Comparison of ENCODE assay signal across 8 mouse cellular contexts in genomic region chr7:141477578-141478269, GRCm38 (mm10). TPM values are rescaled to one million over a fixed set of nuclear protein-coding genes. Genes with fewer than 3 reads are reported as not detected.
DNase-seq lines count a peak whose midpoint lies in the region; ATAC-seq and TF ChIP-seq lines count a peak whose summit lies in the region.

No protein-coding gene starts in this region.

- no peak for ATAC-seq in kidney, embryonic 16.5 days (ENCODE audit: low FRiP score, low TSS enrichment)
- peak; percentile 21 for ATAC-seq in Patski
- 0 out of 2 replicates have a peak, but pooled peaks have one; percentile 3 for ATAC-seq in heart, embryonic 16.5 days (replicated peaks; ENCODE audit: extremely low read depth, insufficient read depth, low FRiP score)
- no peak for ATAC-seq in lung, embryonic 16.5 days (ENCODE audit: low read depth)
- no peak for ATAC-seq in erythroblast, adult 5-6 weeks (replicated peaks; ENCODE audit: low FRiP score, poor library complexity, severe bottlenecking)

- H3K4me2 ChIP-seq in kidney, embryonic 16.5 days (replicated peaks; ENCODE audit: low read depth, low read length): peak overlapping the region; percentile 91
- H3K4me2 ChIP-seq in heart, embryonic 16.5 days (ENCODE audit: low read depth, low read length): peak overlapping the region; percentile 89
- H3K4me2 ChIP-seq in lung, embryonic 16.5 days (ENCODE audit: low read depth, low read length): peak overlapping the region; percentile 94

- H3K9me3 ChIP-seq in kidney, embryonic 16.5 days (ENCODE audit: low read length): no peaks in the 10 kb centered on the region
- H3K9me3 ChIP-seq in heart, embryonic 16.5 days (replicated peaks; ENCODE audit: control insufficient read depth, low read length): no peaks in the 10 kb centered on the region
- no peaks in the 10 kb centered on the region for H3K9me3 ChIP-seq in lung, embryonic 16.5 days (ENCODE audit: control insufficient read depth, low read length)

- CTCF ChIA-PET in Patski (lab: Charles Lee): interaction anchor here (0.6 to 3.1 kb wide), 8 partner anchors 10 to 193 kb away, joined by 3 to 16 read pairs (median 3); partner anchors contain the start of gene Cd151

- TF ChIP-seq CTCF in Patski (IDR thresholded peaks at IDR 0.05): no peak

- 39% methylated on average over 4 of the region's 4 CpGs for WGBS in kidney, embryonic 16.5 days
- WGBS in heart, embryonic 16.5 days: 48% methylated on average over 4 of the region's 4 CpGs
- WGBS in lung, embryonic 16.5 days: 22% methylated on average over 4 of the region's 4 CpGs

- no peaks in the 10 kb centered on the region for H3K27me3 ChIP-seq in kidney, embryonic 16.5 days (ENCODE audit: insufficient read depth, low read length)
- no peaks in the 10 kb centered on the region for H3K27me3 ChIP-seq in Patski
- H3K27me3 ChIP-seq in heart, embryonic 16.5 days (ENCODE audit: control insufficient read depth, insufficient read depth, low read length): no peaks in the 10 kb centered on the region
- peaks cover 3% of the 10 kb centered on the region for H3K27me3 ChIP-seq in lung, embryonic 16.5 days (ENCODE audit: control insufficient read depth, insufficient read depth, low read depth, low read length)

- DNase-seq in kidney, postnatal 14 days: no peak
- no peak for DNase-seq in Patski (ENCODE audit: low read depth, low spot score)
- DNase-seq in c-Kit-positive CD71-positive TER-119-positive erythroid progenitor cells, embryonic 14.5 days (ENCODE audit: low spot score): no peak
- no peak for DNase-seq in spleen, postnatal 36 days (ENCODE audit: low spot score in 2 of 2)

- in situ Hi-C loops in Patski (cut with MboI; ENCODE audit: low pct_unique_long_range_greater_than_20kb): loop anchor here (5.0 kb wide), 1 partner anchor 100 kb away; no protein-coding TSS in a partner anchor

- H3K4me3 ChIP-seq in kidney, embryonic 16.5 days (ENCODE audit: low read length): peak overlapping the region; percentile 81; the same call in 1 of the 2 replicates
- peak overlapping the region; percentile 70; the same call in 1 of the 2 replicates for H3K4me3 ChIP-seq in heart, embryonic 16.5 days (ENCODE audit: low read length)
- H3K4me3 ChIP-seq in lung, embryonic 16.5 days (ENCODE audit: low read length): no peak overlapping the region

- POLR2A ChIA-PET in Patski (lab: Charles Lee): interaction anchor here (0.9 to 7.0 kb wide), 3 partner anchors 9 to 35 kb away, joined by 3 to 64 read pairs (median 4); partner anchors contain the start of gene Cd151

- H3K9ac ChIP-seq in kidney, embryonic 16.5 days (replicated peaks; ENCODE audit: low read length): peak overlapping the region; percentile 53; the same call in 1 of the 2 replicates
- peak overlapping the region; percentile 62 for H3K9ac ChIP-seq in heart, embryonic 16.5 days (ENCODE audit: low read length)
- peak overlapping the region; percentile 61 for H3K9ac ChIP-seq in lung, embryonic 16.5 days (ENCODE audit: low read length)

- peak overlapping the region; percentile 98 for H3K27ac ChIP-seq in kidney, embryonic 16.5 days (ENCODE audit: low read length)
- peak overlapping the region; percentile 96 for H3K27ac ChIP-seq in heart, embryonic 16.5 days (ENCODE audit: low read length)
- peak overlapping the region; percentile 99 for H3K27ac ChIP-seq in lung, embryonic 16.5 days (ENCODE audit: low read length)

- peaks cover 61% of the 10 kb centered on the region for H3K4me1 ChIP-seq in kidney, embryonic 16.5 days (ENCODE audit: insufficient read depth, low read length)
- peaks cover 61% of the 10 kb centered on the region for H3K4me1 ChIP-seq in heart, embryonic 16.5 days (ENCODE audit: control insufficient read depth, insufficient read depth, low read length)
- peaks cover 56% of the 10 kb centered on the region for H3K4me1 ChIP-seq in lung, embryonic 16.5 days (replicated peaks; ENCODE audit: control insufficient read depth, insufficient read depth, low read length)

- peaks cover 2% of the 10 kb centered on the region; the same call in 1 of the 2 replicates for H3K36me3 ChIP-seq in kidney, embryonic 16.5 days (ENCODE audit: insufficient read depth, low read length)
- peaks cover under 1% of the 10 kb centered on the region; the same call in 1 of the 2 replicates for H3K36me3 ChIP-seq in heart, embryonic 16.5 days (ENCODE audit: control insufficient read depth, insufficient read depth)
- H3K36me3 ChIP-seq in lung, embryonic 16.5 days (ENCODE audit: control insufficient read depth, insufficient read depth, low read length): no peaks in the 10 kb centered on the region

RNA-seq across cellular contexts. Expression of gene Tspan4, which starts 2.7 kb away (rescaled TPM):
- polyA plus RNA-seq in kidney, embryonic 16.5 days (2015; fragmentation: Nextera tagmentation; extraction: Ambion mirVana): 105 and 110 TPM in 2 replicates
- 479 TPM for polyA plus RNA-seq in Patski (2021)
- 61.0 and 61.5 TPM in 2 replicates for polyA plus RNA-seq in heart, embryonic 16.5 days (2015; fragmentation: Nextera tagmentation; extraction: Ambion mirVana)
- 88.3 and 91.2 TPM in 2 replicates for polyA plus RNA-seq in lung, embryonic 16.5 days (2015; fragmentation: Nextera tagmentation; extraction: Ambion mirVana)
- 0.58 and 1.7 TPM in 2 replicates for total RNA-seq in erythroblast, adult 5-6 weeks (2015; ENCODE audit: low replicate concordance)
- 2.2 and 7.7 TPM in 2 replicates for total RNA-seq in erythroblast, adult 5-6 weeks (2017; ENCODE audit: low replicate concordance)

RNA-seq across cellular contexts. Expression of gene Polr2l, which starts 2.8 kb away (rescaled TPM):
- 68.8 and 73.2 TPM in 2 replicates for polyA plus RNA-seq in kidney, embryonic 16.5 days (2015; fragmentation: Nextera tagmentation; extraction: Ambion mirVana)
- polyA plus RNA-seq in Patski (2021): 55.2 TPM
- polyA plus RNA-seq in heart, embryonic 16.5 days (2015; fragmentation: Nextera tagmentation; extraction: Ambion mirVana): 56.7 and 61.5 TPM in 2 replicates
- 59.9 and 61.3 TPM in 2 replicates for polyA plus RNA-seq in lung, embryonic 16.5 days (2015; fragmentation: Nextera tagmentation; extraction: Ambion mirVana)
- total RNA-seq in erythroblast, adult 5-6 weeks (2015; ENCODE audit: low replicate concordance): 7.3 and 10.0 TPM in 2 replicates
- total RNA-seq in erythroblast, adult 5-6 weeks (2017; ENCODE audit: low replicate concordance): 5.4 and 9.5 TPM in 2 replicates

RNA-seq across cellular contexts. Expression of gene Cd151, which starts 10.5 kb away (rescaled TPM):
- 48.4 and 54.3 TPM in 2 replicates for polyA plus RNA-seq in kidney, embryonic 16.5 days (2015; fragmentation: Nextera tagmentation; extraction: Ambion mirVana)
- 551 TPM for polyA plus RNA-seq in Patski (2021)
- polyA plus RNA-seq in heart, embryonic 16.5 days (2015; fragmentation: Nextera tagmentation; extraction: Ambion mirVana): 42.2 and 44.0 TPM in 2 replicates
- polyA plus RNA-seq in lung, embryonic 16.5 days (2015; fragmentation: Nextera tagmentation; extraction: Ambion mirVana): 36.4 and 39.3 TPM in 2 replicates
- 5.2 TPM in 1 of 2 replicates, not detected in the other for total RNA-seq in erythroblast, adult 5-6 weeks (2015; ENCODE audit: low replicate concordance)
- total RNA-seq in erythroblast, adult 5-6 weeks (2017; ENCODE audit: low replicate concordance): 9.5 and 11.0 TPM in 2 replicates

RNA-seq across cellular contexts. Expression of gene Cracr2b, which starts 16.8 kb away (rescaled TPM):
- polyA plus RNA-seq in kidney, embryonic 16.5 days (2015; fragmentation: Nextera tagmentation; extraction: Ambion mirVana): 23.7 and 24.1 TPM in 2 replicates
- 9.9 TPM for polyA plus RNA-seq in Patski (2021)
- polyA plus RNA-seq in heart, embryonic 16.5 days (2015; fragmentation: Nextera tagmentation; extraction: Ambion mirVana): 24.2 and 26.1 TPM in 2 replicates
- 39.3 and 42.0 TPM in 2 replicates for polyA plus RNA-seq in lung, embryonic 16.5 days (2015; fragmentation: Nextera tagmentation; extraction: Ambion mirVana)
- 0.77 TPM in 1 of 2 replicates, not detected in the other for total RNA-seq in erythroblast, adult 5-6 weeks (2015; ENCODE audit: low replicate concordance)
- total RNA-seq in erythroblast, adult 5-6 weeks (2017; ENCODE audit: low replicate concordance): 3.2 TPM in 1 of 2 replicates, not detected in the other

RNA-seq across cellular contexts. Expression of gene Pnpla2, which starts 22.7 kb away (rescaled TPM):
- polyA plus RNA-seq in kidney, embryonic 16.5 days (2015; fragmentation: Nextera tagmentation; extraction: Ambion mirVana): 47.0 and 51.5 TPM in 2 replicates
- polyA plus RNA-seq in Patski (2021): 90.7 TPM
- 73.1 and 78.0 TPM in 2 replicates for polyA plus RNA-seq in heart, embryonic 16.5 days (2015; fragmentation: Nextera tagmentation; extraction: Ambion mirVana)
- 42.9 and 46.2 TPM in 2 replicates for polyA plus RNA-seq in lung, embryonic 16.5 days (2015; fragmentation: Nextera tagmentation; extraction: Ambion mirVana)
- total RNA-seq in erythroblast, adult 5-6 weeks (2015; ENCODE audit: low replicate concordance): 10.0 and 11.3 TPM in 2 replicates
- total RNA-seq in erythroblast, adult 5-6 weeks (2017; ENCODE audit: low replicate concordance): 5.9 and 6.0 TPM in 2 replicates

Comparison
In these comparisons a context has a peak if more than half of its experiments do, and no peak if none do; other contexts are left out.
1. ATAC-seq: peak in Patski (single experiment) and heart, embryonic 16.5 days (single experiment); none in kidney, embryonic 16.5 days (single experiment), lung, embryonic 16.5 days (single experiment) and erythroblast, adult 5-6 weeks (single experiment).
2. Peak in every context shown above with its lines, with median percentiles within 50 percentile points of each other: H3K27ac ChIP-seq, H3K4me2 ChIP-seq and H3K9ac ChIP-seq.